Mouse (Mus musculus) limb, embryonic 12.5 days (tissue): ENCODE measurements at regions not wholly inside any gene's neighbourhood (a gene's known extent, or its start where the extent isn't known, plus 50 kb on each side); places are given as distances from the start of the nearest gene placed in this dataset.

Experiments used
- ATAC-seq: fragments of 200-750 bp; cut with Nextera tagmentation; 2 replicates; pipeline ENCODE4 v1.8.0; 2017; ENCODE audit warnings: low read depth, moderate TSS enrichment; ENCODE audit not compliant: insufficient number of reproducible peaks, insufficient read depth, low FRiP score, low TSS enrichment
- H3K27ac ChIP-seq: fragments of 300-500 bp; sonication (generic); 2 replicates; pipeline ENCODE4 v1.5.1; 2016; ENCODE audit warnings: mild to moderate bottlenecking, moderate library complexity
- H3K27me3 ChIP-seq: fragments of 300-500 bp; sonication (generic); 2 replicates; pipeline ENCODE4 v1.6.1; 2016; ENCODE audit warnings: mild to moderate bottlenecking, moderate library complexity
- H3K36me3 ChIP-seq: fragments of 300-500 bp; sonication (generic); 2 replicates; pipeline ENCODE4 v1.6.1; 2016; ENCODE audit warnings: mild to moderate bottlenecking, moderate library complexity
- H3K4me1 ChIP-seq: fragments of 300-500 bp; sonication (generic); replicated peaks from 2 replicates; pipeline ENCODE4 v1.6.1; 2016
- H3K4me2 ChIP-seq: fragments of 300-500 bp; sonication (generic); 2 replicates; pipeline ENCODE4 v1.6.1; 2016; ENCODE audit warnings: mild to moderate bottlenecking, moderate library complexity
- H3K4me3 ChIP-seq: fragments of 300-500 bp; sonication (generic); replicated peaks from 2 replicates; pipeline ENCODE4 v1.5.1; 2016; ENCODE audit warnings: mild to moderate bottlenecking
- H3K9ac ChIP-seq: fragments of 300-500 bp; sonication (generic); replicated peaks from 2 replicates; pipeline ENCODE4 v1.6.1; 2016; ENCODE audit warnings: mild to moderate bottlenecking, moderate library complexity
- H3K9me3 ChIP-seq: fragments of 300-500 bp; sonication (generic); 2 replicates; pipeline ENCODE4 v1.6.1; 2016; ENCODE audit warnings: mild to moderate bottlenecking, moderate library complexity
- WGBS: fragments of 180-500 bp; shearing (Covaris S2); methylation state at CpG from one replicate; pipeline ENCODE4 v1.1.7; 2016; 5-methylcytosine and 5-hydroxymethylcytosine counted together

DNA sequence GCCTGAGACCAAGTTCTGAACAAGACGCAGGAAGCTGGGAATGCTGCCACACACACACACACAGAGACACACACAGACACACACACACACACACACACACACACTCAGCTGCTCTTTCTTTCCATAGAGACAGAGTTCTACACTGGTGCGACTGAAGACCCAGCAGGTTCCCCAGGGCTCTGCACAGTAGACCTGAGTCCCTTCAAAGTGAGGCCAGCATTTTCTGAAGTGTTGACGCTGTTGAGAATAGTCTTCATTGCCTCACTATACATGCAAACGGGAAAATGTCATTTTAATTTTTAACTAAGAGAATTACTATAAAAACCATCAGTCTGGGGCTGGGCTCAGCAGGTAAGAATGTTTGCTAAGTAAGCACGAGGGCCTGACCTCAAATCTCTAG, 92.9 kb upstream of the Nebl start:
- H3K9ac ChIP-seq: no peak overlapping the region
- WGBS: 87% methylated on average over 5 of the region's 5 CpGs
- no peak for ATAC-seq
- H3K36me3 ChIP-seq: no peaks in the 10 kb centered on the region
- H3K4me3 ChIP-seq: no peak overlapping the region
- no peaks in the 10 kb centered on the region for H3K27me3 ChIP-seq
- H3K4me1 ChIP-seq: no peaks in the 10 kb centered on the region
- no peaks in the 10 kb centered on the region for H3K9me3 ChIP-seq
- no peak overlapping the region for H3K27ac ChIP-seq
- no peak overlapping the region for H3K4me2 ChIP-seq

DNA sequence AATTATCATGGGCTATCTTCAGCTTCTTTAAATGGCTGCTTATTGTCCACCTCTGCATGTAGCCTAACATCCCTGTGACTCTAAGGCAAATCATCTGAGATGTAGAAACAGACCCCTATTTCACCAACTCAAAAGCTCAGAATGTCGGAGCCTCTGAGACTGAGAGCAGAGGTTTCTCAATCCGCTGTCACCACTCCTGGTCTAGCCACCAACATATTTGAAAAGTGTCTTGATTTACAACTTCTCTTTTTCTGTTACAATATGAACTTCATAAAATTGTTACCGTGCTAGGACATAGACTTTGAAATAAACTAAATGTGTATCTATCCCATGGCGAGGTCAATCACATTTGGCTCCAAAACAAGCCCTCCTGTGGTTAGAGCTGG, 91.3 kb upstream of the Nebl start:
- Histone ChIP-seq H3K27ac (no peak overlapping the region), H3K4me1 (no peaks in the 10 kb centered on the region), H3K27me3 (no peaks in the 10 kb centered on the region), H3K9ac (no peak overlapping the region), H3K36me3 (no peaks in the 10 kb centered on the region), H3K4me3 (no peak overlapping the region), H3K9me3 (no peaks in the 10 kb centered on the region), H3K4me2 (no peak overlapping the region)
- no peak for ATAC-seq
- 88% methylated on average over 4 of the region's 4 CpGs for WGBS

DNA sequence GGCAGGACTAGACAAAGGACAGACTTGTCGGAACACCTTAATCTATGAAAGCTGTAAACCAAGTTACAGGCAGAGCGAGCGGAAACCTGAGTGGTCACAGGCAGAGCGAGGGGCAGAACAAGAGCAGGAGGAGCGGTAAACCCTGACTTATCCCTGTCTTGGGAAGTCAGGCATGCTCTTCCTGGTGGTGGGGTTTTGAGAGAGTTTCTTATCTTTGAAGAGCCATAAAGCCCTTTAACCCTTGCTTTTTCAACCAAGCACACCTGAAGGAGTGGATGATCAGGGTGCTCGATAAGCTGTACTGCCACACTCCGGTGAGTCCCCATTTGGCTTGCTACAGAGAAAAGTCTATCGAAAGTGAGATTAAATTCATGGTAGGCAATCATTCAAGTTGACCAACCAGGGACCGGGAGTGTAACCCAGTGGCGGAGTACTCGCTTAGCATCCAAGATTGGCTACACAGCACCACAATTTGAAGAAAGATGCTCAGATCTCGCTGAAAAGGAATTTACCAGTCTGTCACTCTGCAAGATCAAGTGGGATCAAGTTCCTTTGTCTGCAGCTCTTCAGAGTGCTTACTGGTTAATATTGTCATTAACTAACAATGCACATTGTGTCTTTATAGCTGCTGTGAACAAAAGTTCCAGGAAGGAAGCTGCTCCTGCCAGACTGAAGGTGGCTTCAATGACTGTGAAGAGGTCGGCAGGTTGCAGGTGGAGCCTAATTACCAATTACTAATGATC, 90.8 kb upstream of the Nebl start:
- no peak for ATAC-seq
- no peak overlapping the region for H3K27ac ChIP-seq
- H3K27me3 ChIP-seq: no peaks in the 10 kb centered on the region
- no peaks in the 10 kb centered on the region for H3K4me1 ChIP-seq
- no peaks in the 10 kb centered on the region for H3K9me3 ChIP-seq
- no peak overlapping the region for H3K4me3 ChIP-seq
- WGBS: 87% methylated on average over 13 of the region's 13 CpGs
- no peak overlapping the region for H3K4me2 ChIP-seq
- no peak overlapping the region for H3K9ac ChIP-seq
- H3K36me3 ChIP-seq: no peaks in the 10 kb centered on the region

DNA sequence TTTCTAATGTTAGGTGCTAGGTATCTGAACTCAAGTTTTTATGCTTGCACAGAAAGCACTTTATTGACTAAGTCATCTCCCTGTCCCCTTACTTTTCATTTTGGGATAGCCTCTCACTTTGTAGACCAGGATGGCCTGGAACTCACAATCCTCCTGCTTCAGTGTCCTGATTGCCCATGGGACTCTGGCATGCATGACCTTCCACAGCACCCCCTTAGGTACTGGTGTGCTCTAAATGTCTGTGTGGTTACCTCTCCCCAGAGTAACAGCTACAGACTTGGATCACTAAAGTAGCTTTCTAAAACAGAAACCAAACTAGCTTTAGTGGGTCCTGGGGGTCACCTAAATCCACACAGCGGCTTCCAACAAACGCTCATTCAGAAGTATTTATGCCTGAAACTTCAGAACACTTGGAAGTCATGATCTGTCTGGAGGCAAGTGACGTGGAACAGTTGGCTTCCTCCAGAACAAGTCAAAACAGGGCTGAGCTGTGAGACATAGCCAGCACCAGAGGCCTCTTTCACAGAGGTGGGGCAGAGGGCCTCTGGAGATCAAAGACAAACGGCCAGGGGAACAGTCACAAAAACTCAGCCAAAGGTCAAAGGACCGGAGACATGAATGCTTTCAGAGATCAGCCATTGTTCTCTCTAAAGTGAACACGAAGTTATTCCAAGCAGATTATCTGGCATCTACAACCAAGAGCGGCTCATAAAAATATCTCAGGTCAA, 80.8 kb upstream of the Nebl start:
- no peaks in the 10 kb centered on the region for H3K27me3 ChIP-seq

More for the DNA sequence above, 80.8 kb upstream of the Nebl start:
- H3K27ac ChIP-seq: 0 out of 2 replicates have a peak overlapping the region, but pooled peaks have one; percentile 9
- peaks cover 13% of the 10 kb centered on the region; the same call in 1 of the 2 replicates for H3K4me1 ChIP-seq
- ATAC-seq: no peak
- no peak overlapping the region for H3K9ac ChIP-seq
- WGBS: 29% methylated on average over 7 of the region's 7 CpGs
- no peaks in the 10 kb centered on the region for H3K9me3 ChIP-seq
- H3K4me2 ChIP-seq: no peak overlapping the region
- no peak overlapping the region for H3K4me3 ChIP-seq
- no peaks in the 10 kb centered on the region for H3K36me3 ChIP-seq
